Mouse (Mus musculus) C2C12 (cell line): ENCODE data around the gene Nrxn3. TPM values are rescaled to one million over a fixed set of nuclear protein-coding genes. Genes with fewer than 3 reads are reported as not detected.

Experiments
- H3K27me3 ChIP-seq: one replicate; pipeline ENCODE4 v1.6.1; 2011; ENCODE audit not compliant: control insufficient read depth, insufficient read depth, insufficient read length
- H3K36me3 ChIP-seq: one replicate; pipeline ENCODE4 v1.6.1; 2011; ENCODE audit not compliant: control insufficient read depth, insufficient read depth
- H3K4me3 ChIP-seq: one replicate; pipeline ENCODE4 v1.5.1; 2011; ENCODE audit warnings: mild to moderate bottlenecking, control low read depth; ENCODE audit not compliant: poor library complexity, insufficient read depth, severe bottlenecking
- H3K79me2 ChIP-seq: one replicate; pipeline ENCODE4 v1.6.1; 2011; ENCODE audit not compliant: control insufficient read depth, insufficient read depth
- H3K79me3 ChIP-seq: one replicate; pipeline ENCODE4 v1.6.1; 2011; ENCODE audit warnings: low read depth, control low read depth
- H3ac ChIP-seq: one replicate; pipeline ENCODE3; 2011; ENCODE audit warnings: low read depth; ENCODE audit not compliant: control insufficient read depth, insufficient read length
- CEBPB ChIP-seq: IDR thresholded peaks from one replicate; pipeline ENCODE4 v1.6.1; 2011; ENCODE audit warnings: low read depth, mild to moderate bottlenecking, control low read depth, moderate library complexity
- CTCF ChIP-seq: IDR thresholded peaks from one replicate; pipeline ENCODE4 v1.5.1; 2011; ENCODE audit not compliant: control insufficient read depth, insufficient read depth, insufficient read length
- FOSL1 ChIP-seq: IDR thresholded peaks from one replicate; pipeline ENCODE4 v1.8.0; 2011; ENCODE audit warnings: mild to moderate bottlenecking, low read length; ENCODE audit not compliant: poor library complexity, insufficient read depth, severe bottlenecking
- MAX ChIP-seq: IDR thresholded peaks from one replicate; pipeline ENCODE4 v1.6.1; 2011; ENCODE audit warnings: mild to moderate bottlenecking, control low read depth
- MYOD1 ChIP-seq: IDR thresholded peaks from one replicate; pipeline ENCODE4 v1.6.1; 2011; ENCODE audit warnings: low read depth; ENCODE audit not compliant: control insufficient read depth, insufficient read length
- MYOG ChIP-seq: IDR thresholded peaks from one replicate; pipeline ENCODE4 v1.6.1; 2011; ENCODE audit not compliant: control insufficient read depth, insufficient read length; ENCODE audit errors: extremely low read depth
- USF1 ChIP-seq: IDR thresholded peaks from one replicate; pipeline ENCODE4 v1.6.1; 2011; ENCODE audit warnings: low read depth, mild to moderate bottlenecking, control low read depth, moderate library complexity
- polyA plus RNA-seq: library from polyadenylated mRNA; unstranded; fragments of >200 nt; fragmentation: generic; extraction: Trizol; gene quantifications from one replicate; pipeline ENCODE4 v1.2.1, GENCODE M21; 2012; ENCODE audit warnings: missing spikeins

Gene Nrxn3
- polyA plus RNA-seq, 1 experiment = 0.01 TPM

DNA sequence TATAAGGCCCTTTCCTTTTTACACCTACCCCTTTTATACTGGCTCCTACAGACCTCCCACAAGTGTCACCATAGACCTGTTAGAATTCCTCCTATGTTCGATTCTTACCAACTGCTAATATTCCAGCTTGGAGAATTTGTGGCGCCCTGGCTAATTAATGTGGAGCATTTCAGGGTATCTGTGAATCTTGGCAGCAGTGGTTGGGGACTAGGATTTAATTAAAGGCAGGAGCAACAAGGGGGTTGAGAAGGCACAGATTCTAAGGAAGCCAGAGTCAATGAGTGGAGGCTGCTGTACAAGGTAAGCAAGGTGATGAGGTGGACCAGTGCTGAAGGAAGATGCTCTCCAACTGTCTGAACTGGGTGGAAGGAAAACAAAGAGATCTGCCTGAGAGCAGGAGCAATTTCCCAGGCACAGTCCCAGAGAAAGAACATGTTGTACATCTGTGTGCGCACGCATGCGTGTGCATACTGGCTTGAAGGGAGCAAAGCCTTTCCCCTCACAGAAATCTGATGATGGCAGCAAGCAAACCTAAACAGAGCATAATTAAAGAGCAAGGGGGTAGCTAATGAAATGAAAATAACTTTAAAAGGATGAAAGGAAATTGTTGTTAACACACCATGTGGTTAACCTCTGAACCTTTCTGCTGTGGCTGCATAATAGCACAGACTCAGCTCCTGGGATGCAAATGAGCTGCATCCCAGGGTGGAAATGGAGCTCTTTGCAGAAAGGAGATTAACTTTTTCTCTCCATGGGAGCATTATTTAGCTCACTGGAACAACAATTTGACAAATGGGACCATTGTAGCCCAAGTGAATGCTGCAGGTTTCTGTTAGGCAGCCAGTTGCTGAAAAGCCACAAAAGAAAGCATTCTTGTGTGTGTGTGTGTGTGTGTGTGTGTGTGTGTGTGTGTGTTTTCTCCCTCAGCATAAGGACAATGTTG, 1409.5 kb downstream of the Nrxn3 start:
- H3ac ChIP-seq = no peak overlapping the region
- TF ChIP-seq MAX = no peak
- no peak for TF ChIP-seq MYOG
- TF ChIP-seq CTCF = no peak
- no peak for TF ChIP-seq USF1
- no peak for TF ChIP-seq FOSL1
- TF ChIP-seq MYOD1 = no peak
- no peaks in the 10 kb centered on the region for H3K79me3 ChIP-seq
- no peaks in the 10 kb centered on the region for H3K36me3 ChIP-seq
- H3K79me2 ChIP-seq = no peaks in the 10 kb centered on the region
- H3K27me3 ChIP-seq = no peaks in the 10 kb centered on the region
- no peak overlapping the region for H3K4me3 ChIP-seq

DNA sequence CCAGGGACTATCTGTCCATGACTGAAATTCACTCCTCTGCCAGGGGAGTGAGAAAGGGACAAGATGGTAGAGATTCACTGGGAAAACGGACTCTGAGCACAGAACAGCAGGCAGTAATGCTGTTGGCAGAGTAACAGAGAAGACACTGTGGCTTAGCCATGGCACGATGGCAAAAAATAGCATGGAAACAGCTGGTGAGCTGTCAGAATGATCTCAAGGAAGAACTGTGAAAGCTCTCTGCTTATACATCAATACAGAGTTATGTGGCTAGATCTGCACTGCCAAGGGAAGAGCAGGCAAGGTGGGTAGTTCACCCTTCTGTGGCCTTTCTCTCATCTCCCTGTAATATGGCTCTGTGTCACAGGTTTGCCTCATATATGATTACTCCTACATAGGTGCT, 1419.3 kb downstream of the Nrxn3 start:
- Histone ChIP-seq H3K27me3 (no peaks in the 10 kb centered on the region), H3K79me3 (no peaks in the 10 kb centered on the region), H3K4me3 (no peak overlapping the region), H3K79me2 (no peaks in the 10 kb centered on the region), H3ac (no peak overlapping the region), H3K36me3 (no peaks in the 10 kb centered on the region)
- TF ChIP-seq FOSL1 = no peak
- TF ChIP-seq MAX = no peak
- TF ChIP-seq MYOD1 = no peak
- no peak for TF ChIP-seq CEBPB
- no peak for TF ChIP-seq MYOG
- TF ChIP-seq CTCF = no peak
- TF ChIP-seq USF1 = no peak

DNA sequence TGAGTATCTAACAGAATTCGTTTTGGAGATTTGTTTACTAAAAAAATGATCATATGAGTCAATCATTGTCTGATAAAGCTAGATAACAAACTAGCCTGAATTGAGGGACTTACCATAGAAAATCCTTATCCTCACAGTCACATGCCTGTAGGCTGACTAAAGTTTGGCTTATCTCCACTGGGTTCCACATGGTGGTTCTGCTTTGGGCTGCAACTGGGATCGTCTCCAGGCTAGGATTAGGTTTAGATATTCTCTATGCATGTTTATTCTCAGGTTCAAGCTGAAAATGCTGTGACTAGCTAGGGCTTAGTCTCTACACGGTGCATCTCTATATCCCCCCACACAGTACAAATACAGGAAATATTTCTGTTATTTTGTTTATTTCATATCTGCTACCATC, 1421.6 kb downstream of the Nrxn3 start:
- no peak for TF ChIP-seq CTCF
- no peak for TF ChIP-seq FOSL1
- no peak for TF ChIP-seq USF1
- no peak for TF ChIP-seq MYOG
- TF ChIP-seq CEBPB = no peak
- no peak for TF ChIP-seq MAX
- no peak for TF ChIP-seq MYOD1
- no peaks in the 10 kb centered on the region for H3K79me2 ChIP-seq

DNA sequence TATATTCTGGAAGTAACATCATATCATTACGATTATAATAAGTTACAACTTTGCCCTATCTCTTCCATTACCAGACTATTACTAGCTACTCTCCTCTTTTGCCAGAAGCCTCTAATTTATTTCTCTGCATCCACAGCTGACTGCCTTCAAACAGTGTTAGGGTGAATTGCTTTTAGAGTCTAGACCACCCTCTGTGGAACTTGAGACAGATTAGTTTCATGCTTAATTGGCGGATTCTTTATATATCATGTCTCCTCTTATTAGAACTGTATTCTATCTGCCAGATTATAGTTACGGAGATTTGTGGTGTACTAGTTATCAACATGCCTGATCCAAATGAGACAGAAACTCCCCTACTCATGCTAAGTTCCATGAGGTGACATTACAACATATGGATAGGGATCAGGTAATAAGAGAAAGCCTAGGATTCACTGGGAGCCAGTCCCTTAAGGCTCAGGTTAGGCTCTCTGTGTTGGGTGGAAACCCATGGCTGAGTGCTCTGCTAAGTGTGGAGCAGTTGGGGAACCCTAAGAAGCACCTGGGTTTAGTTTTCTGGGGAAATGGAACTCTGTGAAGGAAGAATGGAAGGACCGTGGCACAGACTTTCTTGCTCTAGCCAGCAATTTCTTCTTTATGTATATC, 1435.6 kb downstream of the Nrxn3 start:
- no peak overlapping the region for H3K4me3 ChIP-seq
- H3K79me3 ChIP-seq = no peaks in the 10 kb centered on the region
- TF ChIP-seq CEBPB (no peak), MAX (no peak), CTCF (no peak), MYOG (no peak)
- H3K36me3 ChIP-seq = no peaks in the 10 kb centered on the region
- H3K79me2 ChIP-seq = no peaks in the 10 kb centered on the region
- no peaks in the 10 kb centered on the region for H3K27me3 ChIP-seq
- H3ac ChIP-seq = no peak overlapping the region

More for the DNA sequence above, 1421.6 kb downstream of the Nrxn3 start:
- H3ac ChIP-seq = no peak overlapping the region
- H3K79me3 ChIP-seq = no peaks in the 10 kb centered on the region
- no peaks in the 10 kb centered on the region for H3K36me3 ChIP-seq
- H3K27me3 ChIP-seq = no peaks in the 10 kb centered on the region
- H3K4me3 ChIP-seq = no peak overlapping the region

DNA sequence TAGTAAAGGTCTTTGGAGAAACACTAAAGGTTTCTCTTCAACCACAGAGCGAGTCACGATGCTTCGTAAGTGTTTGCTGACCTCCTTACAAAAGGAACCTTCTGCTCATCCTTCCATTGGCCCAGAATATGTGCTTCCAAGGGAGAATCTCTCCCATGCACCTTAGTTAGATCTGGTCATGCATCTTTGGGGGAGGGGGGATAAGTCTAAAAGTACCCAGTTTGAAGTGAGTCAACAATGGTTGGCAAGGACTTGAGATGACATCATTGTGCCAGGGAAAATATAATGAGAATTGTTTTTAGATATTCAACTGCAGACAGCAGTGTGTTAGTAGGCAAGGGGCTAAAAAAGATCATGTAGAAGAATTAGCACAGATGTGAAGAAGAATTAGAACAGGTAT, 1437.2 kb downstream of the Nrxn3 start:
- H3ac ChIP-seq = no peak overlapping the region
- H3K36me3 ChIP-seq = no peaks in the 10 kb centered on the region
- H3K79me3 ChIP-seq = no peaks in the 10 kb centered on the region
- TF ChIP-seq MYOG (no peak), FOSL1 (no peak), USF1 (no peak), CTCF (no peak)
- no peaks in the 10 kb centered on the region for H3K27me3 ChIP-seq
- no peaks in the 10 kb centered on the region for H3K79me2 ChIP-seq
- H3K4me3 ChIP-seq = no peak overlapping the region

DNA sequence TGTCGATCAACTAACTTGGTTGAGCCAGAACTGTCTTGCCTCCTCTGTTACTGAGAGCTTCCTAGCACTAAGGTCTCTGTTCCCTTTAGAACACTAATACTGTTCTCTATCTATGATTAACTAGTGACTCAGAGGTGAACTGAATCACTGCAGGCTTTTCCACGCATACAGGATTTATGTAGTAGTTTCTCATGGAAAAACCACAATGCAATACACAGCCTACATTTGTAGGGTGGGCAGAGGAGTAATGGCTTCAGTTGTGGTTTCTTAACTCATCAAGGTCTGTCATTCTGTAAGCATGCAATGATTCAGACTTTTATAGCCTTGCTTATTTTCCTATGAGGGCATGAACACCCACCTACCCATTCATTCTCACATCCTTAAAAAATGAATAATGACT, 1443.4 kb downstream of the Nrxn3 start:
- Histone ChIP-seq H3ac (no peak overlapping the region), H3K79me3 (no peaks in the 10 kb centered on the region)

More for the DNA sequence above, 1443.4 kb downstream of the Nrxn3 start:
- no peak overlapping the region for H3K4me3 ChIP-seq
- TF ChIP-seq MYOG (no peak), MYOD1 (no peak), CEBPB (peak; percentile 38), CTCF (no peak), FOSL1 (peak; percentile 94), MAX (peak; percentile 22)
- H3K27me3 ChIP-seq = no peaks in the 10 kb centered on the region
- H3K36me3 ChIP-seq = no peaks in the 10 kb centered on the region
- no peaks in the 10 kb centered on the region for H3K79me2 ChIP-seq
